Mouse (Mus musculus) ES-E14 (cell line): Measurements from ENCODE around the gene Ppil6.

ENCODE experiments used
- CHD2 ChIP-seq: IDR thresholded peaks from 2 replicates; pipeline ENCODE4 v1.6.1; 2014; ENCODE audit warnings: mild to moderate bottlenecking, low read depth, low read length, inconsistent platforms
- HCFC1 ChIP-seq: IDR thresholded peaks from 2 replicates; pipeline ENCODE4 v1.6.1; 2012; ENCODE audit warnings: low read length, inconsistent platforms, borderline replicate concordance; ENCODE audit not compliant: insufficient read depth
- MAFK ChIP-seq: IDR thresholded peaks from 2 replicates; pipeline ENCODE4 v1.6.1; 2014; ENCODE audit warnings: mild to moderate bottlenecking, low read depth, low read length, inconsistent platforms; ENCODE audit not compliant: insufficient read depth
- ZC3H11A ChIP-seq: IDR thresholded peaks from 2 replicates; pipeline ENCODE4 v1.6.1; 2012; ENCODE audit warnings: low read depth, mild to moderate bottlenecking, inconsistent platforms, low read length, borderline replicate concordance
- ZNF384 ChIP-seq: IDR thresholded peaks from 2 replicates; pipeline ENCODE4 v1.6.1; 2012; ENCODE audit warnings: low read depth, low read length, inconsistent platforms

DNA sequence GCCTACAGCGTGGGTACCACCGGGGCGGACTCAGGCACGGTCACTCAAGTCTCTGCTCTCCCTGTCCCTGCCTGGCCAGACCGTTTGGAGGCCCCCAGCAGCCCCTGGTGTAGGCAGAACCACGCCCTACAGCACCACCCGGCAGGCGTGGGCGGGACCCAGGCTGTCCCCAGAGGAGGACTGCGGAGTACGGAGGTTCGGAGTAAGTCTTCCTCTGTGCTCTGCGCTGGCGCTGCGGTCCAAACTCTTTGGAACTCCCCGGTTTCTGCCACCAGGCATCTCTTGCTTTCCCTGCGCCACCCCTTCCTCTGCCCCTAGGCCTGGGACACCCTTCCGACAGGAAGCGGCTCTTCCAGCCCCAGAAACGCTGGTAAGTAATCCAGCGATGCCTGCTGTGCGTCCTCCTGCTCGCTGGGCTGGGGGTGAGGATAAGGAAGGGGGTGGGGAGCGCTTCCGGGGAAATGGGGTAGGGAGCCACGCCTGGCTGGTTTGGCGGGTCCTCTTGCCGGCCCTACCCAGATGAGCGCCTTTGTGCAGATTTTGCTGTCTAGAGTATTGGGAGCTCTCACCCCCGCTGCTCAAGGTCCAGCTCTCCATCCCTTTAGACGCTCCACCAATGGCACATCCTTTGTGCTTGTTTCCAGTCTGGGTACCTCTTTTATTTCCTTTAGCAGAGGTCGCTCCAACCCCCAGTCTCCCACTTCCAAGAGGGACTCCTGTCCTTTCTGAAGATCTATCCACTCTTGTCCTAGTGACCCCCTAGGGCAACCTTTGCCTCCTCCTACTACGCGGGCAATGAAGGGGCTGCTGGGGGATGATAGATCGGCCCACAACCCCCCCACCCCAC is 13.8 kb upstream of the Ppil6 start, which contains the start of gene Mical1:
- TF ChIP-seq MAFK, result no peak
- TF ChIP-seq ZNF384, result no peak
- no peak for TF ChIP-seq ZC3H11A
- TF ChIP-seq HCFC1, result no peak
- TF ChIP-seq CHD2, result no peak
